Mouse (Mus musculus) CH12.LX (cell line): ENCODE results near the gene Nr1i3. TPM values are rescaled to one million over a fixed set of nuclear protein-coding genes. Genes with fewer than 3 reads are reported as not detected.

Source experiments
- DNase-seq: peaks from one replicate; pipeline ENCODE4 v3.0.0-alpha.2; 2013; ENCODE audit errors: extremely low read depth
- H3K27ac ChIP-seq: 2 replicates; pipeline ENCODE4 v1.5.1; 2012; ENCODE audit warnings: low read depth, mild to moderate bottlenecking, control low read depth, moderate library complexity; ENCODE audit not compliant: insufficient read depth
- H3K27me3 ChIP-seq: replicated peaks from 2 replicates; pipeline ENCODE3; 2012; ENCODE audit warnings: inconsistent platforms
- H3K36me3 ChIP-seq, 2 experiments: replicated peaks in 1 of 2; 2 replicates each; pipeline versions ENCODE3 to v1.6.1; 2012; ENCODE audit warnings: inconsistent platforms in 1 of 2, low read length in 1 of 2, mild to moderate bottlenecking in 1 of 2, mixed read lengths in 1 of 2, moderate library complexity in 1 of 2; ENCODE audit not compliant: control insufficient read depth in 1 of 2, insufficient read depth in 1 of 2
- H3K4me1 ChIP-seq, 2 experiments: 2 replicates each; pipeline ENCODE4 v1.6.1; 2012; ENCODE audit warnings: inconsistent platforms in 1 of 2, moderate library complexity in 1 of 2; ENCODE audit not compliant: insufficient read depth in 2 of 2, control insufficient read depth in 1 of 2
- H3K4me2 ChIP-seq: 2 replicates; pipeline ENCODE4 v1.6.1; 2012; ENCODE audit warnings: low read depth, mild to moderate bottlenecking, control low read depth; ENCODE audit not compliant: poor library complexity, insufficient read depth, severe bottlenecking
- H3K4me3 ChIP-seq, 3 experiments: fragments of 150-350 bp in 1 of 3; sonication (generic) in 1 of 3; replicated peaks in 1 of 3; 2 replicates each; pipeline versions ENCODE3 to v1.5.1; 2011 to 2012; ENCODE audit warnings: low read depth in 2 of 3, low read length in 2 of 3, mild to moderate bottlenecking in 2 of 3, moderate library complexity in 2 of 3, control low read depth in 1 of 3, improper control_type of control experiment in 1 of 3, inconsistent platforms in 1 of 3, mixed read lengths in 1 of 3; ENCODE audit not compliant: poor library complexity in 1 of 3
- H3K79me2 ChIP-seq: replicated peaks from 2 replicates; pipeline ENCODE4 v1.6.1; 2012; ENCODE audit warnings: mild to moderate bottlenecking, moderate library complexity; ENCODE audit not compliant: control insufficient read depth, poor library complexity, insufficient read depth, severe bottlenecking; ENCODE audit errors: extremely low read depth
- H3K9ac ChIP-seq: 2 replicates; pipeline ENCODE4 v1.6.1; 2012; ENCODE audit warnings: low read depth, mild to moderate bottlenecking, control low read depth, moderate library complexity; ENCODE audit not compliant: insufficient read depth
- H3K9me3 ChIP-seq: replicated peaks from 2 replicates; pipeline ENCODE3; 2012; ENCODE audit warnings: low read length, inconsistent platforms, mixed read lengths
- BHLHE40 ChIP-seq: IDR thresholded peaks from 2 replicates; pipeline ENCODE4 v1.6.1; 2011; ENCODE audit warnings: mild to moderate bottlenecking, low read depth, low read length, improper control_type of control experiment
- CHD2 ChIP-seq: IDR thresholded peaks from 2 replicates; pipeline ENCODE4 v1.6.1; 2011; ENCODE audit warnings: low read length, improper control_type of control experiment
- CTCF ChIP-seq, 2 experiments: IDR thresholded peaks in 1 of 2; conservative IDR thresholded peaks in 1 of 2; 2 replicates each; pipeline ENCODE4 v1.5.1; 2011 to 2012; ENCODE audit warnings: low read depth in 2 of 2, low read length in 2 of 2, improper control_type of control experiment in 1 of 2, inconsistent platforms in 1 of 2, mild to moderate bottlenecking in 1 of 2, moderate library complexity in 1 of 2
- ELF1 ChIP-seq: IDR thresholded peaks from 2 replicates; pipeline ENCODE4 v1.6.1; 2014; ENCODE audit warnings: low read depth, mild to moderate bottlenecking, inconsistent platforms, low read length, improper control_type of control experiment
- GABPA ChIP-seq: IDR thresholded peaks from 2 replicates; pipeline ENCODE4 v1.6.1; 2012; ENCODE audit warnings: low read depth, low read length, improper control_type of control experiment, inconsistent platforms; ENCODE audit not compliant: insufficient replicate concordance
- HCFC1 ChIP-seq: IDR thresholded peaks from 2 replicates; pipeline ENCODE4 v1.6.1; 2012; ENCODE audit warnings: low read depth, mild to moderate bottlenecking, inconsistent platforms, low read length, improper control_type of control experiment
- IRF4 ChIP-seq: IDR thresholded peaks from 2 replicates; pipeline ENCODE4 v1.6.1; 2014; ENCODE audit warnings: low read depth, mild to moderate bottlenecking, inconsistent platforms, low read length, improper control_type of control experiment
- JUN ChIP-seq: IDR thresholded peaks from 2 replicates; pipeline ENCODE4 v1.6.1; 2011; ENCODE audit warnings: low read depth, mild to moderate bottlenecking, low read length, improper control_type of control experiment, moderate library complexity; ENCODE audit not compliant: insufficient read depth
- KAT2A ChIP-seq: IDR thresholded peaks from 2 replicates; pipeline ENCODE4 v1.6.1; 2012; ENCODE audit warnings: low read length, improper control_type of control experiment, inconsistent platforms; ENCODE audit not compliant: insufficient replicate concordance
- MAFK ChIP-seq: IDR thresholded peaks from 2 replicates; pipeline ENCODE4 v1.6.1; 2011; ENCODE audit warnings: low read length, improper control_type of control experiment; ENCODE audit not compliant: insufficient replicate concordance
- MAX ChIP-seq: IDR thresholded peaks from 2 replicates; pipeline ENCODE4 v1.6.1; 2011; ENCODE audit warnings: low read length, improper control_type of control experiment
- MAZ ChIP-seq: IDR thresholded peaks from 2 replicates; pipeline ENCODE4 v1.6.1; 2012; ENCODE audit warnings: low read depth, mild to moderate bottlenecking, inconsistent platforms, low read length, improper control_type of control experiment, moderate library complexity
- MYC ChIP-seq: IDR thresholded peaks from 2 replicates; pipeline ENCODE4 v1.6.1; 2011; ENCODE audit warnings: low read depth, mild to moderate bottlenecking, improper control_type of control experiment, low read length
- NELFE ChIP-seq: IDR thresholded peaks from 2 replicates; pipeline ENCODE4 v1.6.1; 2011; ENCODE audit warnings: low read depth, low read length, improper control_type of control experiment
- NRF1 ChIP-seq: IDR thresholded peaks from 2 replicates; pipeline ENCODE4 v1.6.1; 2014; ENCODE audit warnings: low read depth, mild to moderate bottlenecking, inconsistent platforms, low read length, improper control_type of control experiment, moderate library complexity
- POLR2A ChIP-seq: IDR thresholded peaks from 2 replicates; pipeline ENCODE4 v1.6.1; 2011; ENCODE audit warnings: low read depth, mild to moderate bottlenecking, improper control_type of control experiment, low read length
- POLR2AphosphoS2 ChIP-seq: IDR thresholded peaks from 2 replicates; pipeline ENCODE4 v1.6.1; 2011; ENCODE audit warnings: low read depth, low read length, improper control_type of control experiment
- RAD21 ChIP-seq: IDR thresholded peaks from 2 replicates; pipeline ENCODE4 v1.6.1; 2011; ENCODE audit warnings: low read depth, mild to moderate bottlenecking, low read length, improper control_type of control experiment, moderate library complexity
- RCOR1 ChIP-seq: conservative IDR thresholded peaks from 2 replicates; pipeline ENCODE4 v1.6.1; 2012; ENCODE audit warnings: low read depth, mild to moderate bottlenecking, inconsistent platforms, low read length, improper control_type of control experiment
- SIN3A ChIP-seq: IDR thresholded peaks from 2 replicates; pipeline ENCODE4 v1.6.1; 2012; ENCODE audit warnings: low read length, improper control_type of control experiment, inconsistent platforms
- SMC3 ChIP-seq: IDR thresholded peaks from 2 replicates; pipeline ENCODE4 v1.6.1; 2011; ENCODE audit warnings: low read depth, low read length, improper control_type of control experiment
- TCF12 ChIP-seq: IDR thresholded peaks from 2 replicates; pipeline ENCODE4 v1.6.1; 2014; ENCODE audit warnings: low read depth, mild to moderate bottlenecking, inconsistent platforms, low read length, improper control_type of control experiment
- UBTF ChIP-seq: IDR thresholded peaks from 2 replicates; pipeline ENCODE4 v1.6.1; 2012; ENCODE audit warnings: low read depth, mild to moderate bottlenecking, inconsistent platforms, low read length, improper control_type of control experiment, moderate library complexity
- USF2 ChIP-seq: conservative IDR thresholded peaks from 2 replicates; pipeline ENCODE4 v1.6.1; 2011; ENCODE audit warnings: low read depth, low read length, improper control_type of control experiment
- ZC3H11A ChIP-seq: IDR thresholded peaks from 2 replicates; pipeline ENCODE4 v1.6.1; 2012; ENCODE audit warnings: low read depth, mild to moderate bottlenecking, inconsistent platforms, low read length, improper control_type of control experiment
- ZKSCAN1 ChIP-seq: IDR thresholded peaks from 2 replicates; pipeline ENCODE4 v1.6.1; 2012; ENCODE audit warnings: low read depth, inconsistent platforms, low read length, improper control_type of control experiment, borderline replicate concordance
- ZNF384 ChIP-seq: IDR thresholded peaks from 2 replicates; pipeline ENCODE4 v1.6.1; 2012; ENCODE audit warnings: low read depth, low read length, improper control_type of control experiment, inconsistent platforms
- dilution Hi-C: fragments of 300-500 bp; cut with MboI; formaldehyde crosslinking; loops from 2 replicates; pipeline ENCODE4 v1.14.3; 2020; ENCODE audit warnings: low sequenced_read_pairs; ENCODE audit not compliant: extremely low pct_unique_long_range_greater_than_20kb, extremely low pct_ligation_motif_present
- in situ Hi-C: fragments of 300-500 bp; cut with MboI; formaldehyde crosslinking; loops from 3 replicates; pipeline ENCODE4 v1.14.3; 2019; ENCODE audit warnings: low sequenced_read_pairs, low pct_ligation_motif_present, low pct_unique_long_range_greater_than_20kb, mixed read lengths
- polyA plus RNA-seq: library from polyadenylated mRNA; unstranded; fragments of >175 nt; gene quantifications from 2 replicates; pipeline ENCODE4 v1.2.1, GENCODE M21; 2012; ENCODE audit warnings: low read depth; ENCODE audit not compliant: insufficient read length
- total RNA-seq, 2 experiments: library from RNA; depleted of rRNA; stranded (reverse); fragments of 300-350 nt in 1 of 2; fragments of >200 nt in 1 of 2; gene quantifications; 2 replicates each; pipeline ENCODE4 v1.2.3; 2012 to 2014

Nr1i3 gene
- total and polyA plus RNA-seq, 3 experiments, result 0.23 to 1.2 TPM; not detected in 1

DNA sequence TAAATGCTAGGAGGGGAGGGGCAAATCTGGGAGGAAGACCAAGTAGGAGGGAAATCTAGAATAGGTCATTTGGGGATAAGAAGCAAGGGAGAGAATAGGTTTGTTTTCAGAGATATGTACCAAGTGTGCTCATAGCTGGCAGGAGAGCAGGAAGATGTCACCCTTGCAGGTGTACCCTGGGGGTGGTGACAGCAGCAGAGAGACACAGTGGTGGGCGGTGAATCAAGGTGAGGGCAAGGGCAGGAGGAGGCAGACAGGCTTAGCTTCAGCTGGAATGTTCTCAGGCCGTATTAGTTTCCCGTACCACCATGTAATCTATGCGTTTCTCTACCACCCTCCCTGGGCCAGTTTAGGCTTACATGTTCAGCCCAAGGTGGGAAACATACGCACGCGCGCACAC is 41.0 kb upstream of the Nr1i3 start:
- Histone ChIP-seq H3K36me3 (no peaks in the 10 kb centered on the region), H3K4me1 (no peaks in the 10 kb centered on the region), H3K9ac (no peak overlapping the region), H3K9me3 (no peaks in the 10 kb centered on the region), H3K27ac (no peak overlapping the region), H3K79me2 (no peaks in the 10 kb centered on the region), H3K4me2 (no peak overlapping the region), H3K4me3 (no peak overlapping the region), H3K27me3 (peaks cover 25% of the 10 kb centered on the region)
- in situ Hi-C loops (no loop called here), dilution Hi-C loops (no loop called here)
- no peak for DNase-seq
- TF ChIP-seq JUN, result no peak
- TF ChIP-seq RCOR1, result no peak
- TF ChIP-seq MYC, result no peak
- no peak for TF ChIP-seq CHD2
- no peak for TF ChIP-seq GABPA
- TF ChIP-seq NELFE, result no peak
- no peak for TF ChIP-seq POLR2AphosphoS2
- no peak for TF ChIP-seq MAZ
- TF ChIP-seq POLR2A, result no peak
- no peak for TF ChIP-seq IRF4
- TF ChIP-seq BHLHE40, result no peak
- no peak for TF ChIP-seq USF2
- TF ChIP-seq MAFK, result no peak
- no peak for TF ChIP-seq MAX
- TF ChIP-seq SMC3, result no peak
- no peak for TF ChIP-seq ZC3H11A

- Histone ChIP-seq H3K79me2 (no peaks in the 10 kb centered on the region), H3K4me3 (no peak overlapping the region), H3K4me1 (peaks cover 8 to 13% of the 10 kb centered on the region in 2 experiments), H3K9ac (no peak overlapping the region), H3K9me3 (no peaks in the 10 kb centered on the region), H3K4me2 (no peak overlapping the region), H3K36me3 (no peaks in the 10 kb centered on the region), H3K27me3 (peaks cover 11% of the 10 kb centered on the region), H3K27ac (no peak overlapping the region)
- in situ Hi-C loops, result loop anchor here (5.0 kb wide), 1 partner anchor 33 kb away; the partner anchor contains the start of gene Nr1i3
- dilution Hi-C loops, result no loop called here
- TF ChIP-seq ZNF384, result no peak
- TF ChIP-seq POLR2AphosphoS2, result no peak
- no peak for TF ChIP-seq TCF12
- TF ChIP-seq MAFK, result no peak
- no peak for TF ChIP-seq SIN3A
- TF ChIP-seq MAX, result no peak
- TF ChIP-seq UBTF, result no peak
- no peak for TF ChIP-seq ELF1
- TF ChIP-seq POLR2A, result no peak
- TF ChIP-seq ZC3H11A, result no peak
- TF ChIP-seq HCFC1, result no peak
- TF ChIP-seq MAZ, result no peak
- TF ChIP-seq ZKSCAN1, result no peak
- TF ChIP-seq KAT2A, result no peak
- no peak for TF ChIP-seq SMC3
- TF ChIP-seq CTCF (conservative IDR thresholded peaks at IDR 0.05 in 1 of 2, IDR thresholded peaks at IDR 0.05 in 1 of 2; ENCODE audit: low read depth in 2 of 2, low read length in 2 of 2), result no peak
- TF ChIP-seq NRF1, result no peak
- TF ChIP-seq GABPA, result no peak
- no peak for TF ChIP-seq RAD21
- no peak for DNase-seq
These were observed 34.1 kb upstream of the Nr1i3 start for GRCm38 (mm10) chr1:171179487-171180171.
